Mouse (Mus musculus): ENCODE measurements around the gene Rmi2.

The Rmi2 gene

DNA sequence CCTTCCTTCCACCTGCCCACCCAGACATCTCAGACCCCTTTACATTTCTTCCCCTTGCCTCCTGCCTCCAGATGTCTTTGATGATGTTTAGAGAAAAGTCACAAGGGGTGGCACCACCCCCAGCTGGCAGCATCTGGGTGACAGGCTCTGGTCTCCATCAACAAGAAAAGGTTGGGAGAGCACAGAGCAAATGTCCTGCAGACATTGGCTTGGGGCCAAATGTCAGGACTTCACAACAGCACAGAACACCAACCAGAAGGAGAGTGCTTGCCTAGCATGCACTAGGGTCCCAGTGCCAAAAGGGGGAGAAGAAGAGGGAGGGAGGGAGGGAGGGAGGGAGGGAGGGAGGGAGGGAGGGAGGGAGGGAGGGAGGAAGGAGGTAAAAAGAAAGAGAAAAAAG, 85.0 kb downstream of the Rmi2 start:
- ATAC-seq (ENCODE audit: low TSS enrichment) = no peak

DNA sequence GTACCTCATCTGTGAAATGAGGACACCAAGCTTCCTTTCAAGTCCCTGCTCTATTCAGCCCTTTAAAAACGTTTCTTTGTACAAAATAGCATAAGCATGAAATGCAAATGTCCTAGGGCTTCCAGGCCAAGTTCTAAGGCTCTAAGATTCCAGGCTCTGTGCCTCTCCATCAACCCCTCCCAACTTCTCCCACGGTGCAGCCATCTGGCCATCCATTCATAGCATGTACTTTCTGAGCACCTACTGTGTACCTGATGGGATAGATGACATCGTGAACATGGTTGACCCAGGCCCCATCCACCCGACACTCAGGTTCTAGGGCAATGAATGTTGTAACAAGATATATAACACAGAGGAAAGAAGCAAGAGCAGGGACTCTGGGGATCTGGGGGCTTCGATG, 88.7 kb downstream of the Rmi2 start:
- ATAC-seq (ENCODE audit: low TSS enrichment) = no peak

DNA sequence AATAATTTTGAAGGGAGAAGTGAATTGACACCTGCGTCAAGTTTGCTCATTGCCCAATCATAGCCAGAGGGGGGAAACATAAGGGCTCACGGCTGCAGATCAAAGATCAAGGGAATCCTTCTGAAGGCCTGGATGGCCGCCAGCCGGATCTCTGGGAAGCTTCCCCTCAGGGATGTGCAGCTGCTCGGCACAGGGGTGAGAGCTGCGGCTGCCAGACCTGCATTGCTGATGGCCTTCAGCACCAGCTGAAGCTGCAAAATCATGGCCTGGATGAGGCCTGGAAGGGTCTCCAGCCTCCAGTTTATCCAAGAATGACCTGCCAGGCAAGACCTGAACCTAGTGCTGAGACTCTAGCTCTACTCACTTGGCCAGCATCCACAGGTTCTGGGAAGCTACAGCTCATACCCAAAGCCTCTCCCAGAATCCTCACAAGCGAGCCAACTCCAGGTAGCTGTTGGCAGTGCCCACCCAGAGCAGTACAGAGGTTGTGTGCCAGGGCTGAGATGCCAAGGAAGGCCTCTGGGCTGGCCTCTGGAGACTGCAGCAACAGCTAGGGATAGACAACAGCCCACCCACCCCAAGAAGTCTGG, 90.8 kb downstream of the Rmi2 start:
- no peak for ATAC-seq (ENCODE audit: low TSS enrichment)

DNA sequence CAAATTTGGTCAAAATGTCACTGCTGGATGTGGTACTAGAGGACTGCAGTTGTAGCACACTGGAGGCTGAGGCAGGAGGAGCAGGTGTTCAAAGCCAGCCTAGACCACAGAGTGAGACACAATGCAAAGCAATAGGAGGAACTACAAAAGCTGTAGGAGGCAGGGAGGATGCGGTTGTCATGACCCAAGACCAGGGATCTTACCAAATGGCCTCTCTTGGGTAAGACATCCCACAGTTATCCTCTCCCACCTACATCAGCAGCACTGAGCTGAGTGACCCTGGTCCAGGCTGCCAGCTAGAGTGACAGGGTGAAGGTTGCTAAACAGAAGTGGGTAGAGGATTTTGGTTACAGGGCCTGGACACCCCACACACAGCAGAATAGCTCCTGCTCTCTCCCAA, 92.2 kb downstream of the Rmi2 start:
- no peak for ATAC-seq (ENCODE audit: low TSS enrichment)

DNA sequence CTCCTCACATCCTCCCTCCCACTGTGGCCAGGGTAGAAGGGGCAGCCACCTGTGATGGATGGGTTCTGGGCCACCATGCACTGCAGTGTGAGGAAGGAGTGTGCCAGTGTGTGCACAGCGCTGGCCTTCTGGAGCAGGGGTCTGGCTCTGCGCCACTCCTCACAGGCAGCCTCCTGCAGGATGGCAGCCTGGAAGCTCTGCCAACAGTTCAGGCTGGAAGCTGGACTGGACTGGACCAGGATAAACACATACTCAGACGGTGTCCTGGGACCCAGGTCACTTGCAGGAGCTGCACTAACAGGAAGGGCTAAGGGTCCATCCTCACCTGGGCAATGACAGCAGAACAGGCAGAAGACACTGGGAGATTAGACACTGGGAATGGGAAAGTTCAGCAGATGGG, 98.5 kb downstream of the Rmi2 start:
- no peak for ATAC-seq (ENCODE audit: low TSS enrichment)

DNA sequence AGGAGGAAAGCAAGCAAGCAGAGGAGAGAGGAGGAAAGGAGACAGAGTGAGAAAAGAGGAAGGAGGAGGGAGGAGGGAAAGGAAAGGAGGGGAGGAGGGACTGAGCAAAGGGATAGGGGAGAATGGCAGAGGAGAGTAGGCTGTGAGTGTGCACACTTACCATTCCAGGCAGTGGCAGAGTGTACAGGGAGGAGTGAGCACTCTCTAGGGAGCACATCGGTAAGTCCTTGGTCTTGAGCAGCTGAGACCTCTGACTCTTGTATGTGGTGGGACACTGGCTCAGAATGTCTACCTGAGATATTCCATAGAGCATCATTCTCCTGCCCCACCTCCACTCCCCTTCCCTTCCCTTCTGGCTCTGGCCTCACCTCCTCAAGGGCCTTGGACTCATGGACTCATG, 99.2 kb downstream of the Rmi2 start:
- ATAC-seq (ENCODE audit: low TSS enrichment) = no peak

DNA sequence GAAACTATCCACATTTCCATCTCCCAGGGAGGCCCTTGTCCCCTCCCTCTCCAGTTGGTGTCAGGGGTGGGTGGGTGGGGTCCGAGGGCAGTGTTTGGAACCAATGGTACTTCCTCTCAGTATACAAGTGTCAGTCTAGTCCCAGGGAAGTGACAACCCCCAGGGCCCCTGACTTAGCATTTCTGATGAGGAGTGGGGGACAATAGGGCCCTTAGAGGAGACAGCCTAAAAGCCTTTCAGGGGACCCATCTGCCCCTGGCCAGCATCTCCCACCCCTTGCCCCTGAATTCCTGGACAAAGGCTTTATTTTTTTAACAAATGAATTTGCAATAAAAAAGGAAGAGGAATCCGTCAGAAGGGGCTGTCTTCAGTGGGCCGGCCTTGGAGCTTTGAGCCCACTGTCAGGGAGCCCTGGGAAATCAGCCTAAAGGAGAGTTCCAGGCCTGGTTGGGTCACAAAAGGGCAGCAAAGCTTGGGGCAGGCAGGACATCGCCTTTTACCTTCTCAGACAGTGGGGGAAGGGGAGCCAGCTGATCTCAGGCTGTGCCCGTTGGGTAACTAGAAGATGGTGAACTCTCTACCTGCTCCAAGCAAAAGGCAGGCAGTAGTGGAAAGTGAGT, 102.0 kb downstream of the Rmi2 start:
- ATAC-seq (ENCODE audit: low TSS enrichment) = no peak

DNA sequence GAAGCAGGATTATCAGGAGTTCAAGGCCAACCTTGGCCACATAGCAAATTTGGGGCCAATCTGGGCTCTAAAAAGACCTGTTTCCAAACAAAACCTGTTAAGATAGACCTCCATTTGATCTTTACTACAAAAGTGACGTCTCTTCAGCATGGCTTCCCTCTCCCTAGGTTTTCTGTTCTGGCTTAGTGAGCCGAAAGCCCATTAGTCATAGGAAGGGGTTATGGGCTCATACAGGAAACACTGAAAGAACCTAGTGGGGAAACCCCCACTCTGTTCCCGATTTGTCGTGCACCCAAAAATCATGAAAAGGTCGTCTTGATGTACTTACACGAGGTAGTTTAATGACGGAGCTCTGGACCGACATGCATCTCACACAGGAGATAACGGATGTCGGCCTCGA, 102.6 kb downstream of the Rmi2 start:
- ATAC-seq (ENCODE audit: low TSS enrichment) = no peak

DNA sequence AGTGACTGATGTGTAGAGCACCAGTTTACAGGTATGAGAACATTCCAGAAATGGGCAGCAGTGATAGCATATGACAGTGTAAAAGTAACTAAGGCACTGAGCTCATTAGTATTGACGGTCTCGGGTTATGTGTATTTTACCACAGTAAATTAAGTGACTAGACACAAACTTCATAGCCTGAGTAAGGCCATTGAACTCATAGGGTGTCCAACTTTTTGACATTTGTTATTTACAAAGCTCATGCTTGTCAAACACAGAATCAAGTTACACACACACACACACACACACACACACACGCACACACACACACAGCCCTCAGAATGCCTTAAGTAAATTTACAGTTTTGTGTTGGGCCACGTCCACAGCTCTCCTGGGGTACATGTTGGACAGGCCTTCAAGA, 105.1 kb downstream of the Rmi2 start:
- no peak for ATAC-seq (ENCODE audit: low TSS enrichment)

DNA sequence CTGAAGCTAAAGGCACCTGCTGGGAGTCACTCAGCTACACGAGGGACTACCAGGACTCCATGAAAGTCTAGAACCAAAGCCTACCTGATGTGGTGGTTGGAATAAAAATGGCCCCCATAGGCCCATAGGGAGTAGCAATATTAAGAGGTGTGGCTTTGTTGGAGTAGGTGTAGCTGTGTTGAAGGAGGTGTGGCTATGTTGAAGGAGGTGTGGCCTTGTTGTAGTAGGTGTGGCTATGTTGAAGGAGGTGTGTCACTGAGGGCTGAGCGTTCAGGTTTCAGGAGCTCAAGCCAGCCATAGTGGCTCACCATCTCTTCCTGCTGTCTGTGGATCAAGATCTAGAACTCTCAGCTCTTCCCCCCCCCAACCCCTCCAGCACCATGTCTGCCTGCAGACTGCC, 105.8 kb downstream of the Rmi2 start:
- ATAC-seq (ENCODE audit: low TSS enrichment) = no peak
